Mouse (Mus musculus): Measurements from ENCODE around the gene Alg9. TPM values are rescaled to one million over a fixed set of nuclear protein-coding genes. Genes with fewer than 3 reads are reported as not detected.
A peak's percentile ranks its signal among the peaks of the same experiment; 100 is the strongest.

Alg9 gene
- polyA plus RNA-seq, 1 experiment, result 17.6 TPM

GRCm38 (mm10) chr9:50798368-50798767 lies 23.5 kb downstream of the Alg9 start:
- H3K27me3 ChIP-seq (ENCODE audit: control insufficient read depth, insufficient read depth, low read length), result no peaks in the 10 kb centered on the region
- H3K27ac ChIP-seq (ENCODE audit: insufficient read depth, low read depth, low read length), result no peak overlapping the region
- peaks cover 33% of the 10 kb centered on the region for H3K36me3 ChIP-seq (ENCODE audit: control insufficient read depth, insufficient read depth, low read length)
- no peaks in the 10 kb centered on the region for H3K4me1 ChIP-seq (ENCODE audit: control insufficient read depth, insufficient read depth, insufficient read length, low read length)
- no peak overlapping the region for H3K4me3 ChIP-seq (ENCODE audit: low read depth, low read length)
- WGBS, result 79% methylated on average over 5 of the region's 5 CpGs
- TF ChIP-seq CTCF (IDR thresholded peaks at IDR 0.05; ENCODE audit: extremely low read depth, insufficient read length, insufficient replicate concordance, low read depth, low read length), result no peak

- Histone ChIP-seq H3K4me1 (ENCODE audit: control insufficient read depth, insufficient read depth, insufficient read length, low read length) (no peaks in the 10 kb centered on the region), H3K27ac (ENCODE audit: insufficient read depth, low read depth, low read length) (no peak overlapping the region), H3K36me3 (ENCODE audit: control insufficient read depth, insufficient read depth, low read length) (peaks cover 39% of the 10 kb centered on the region), H3K27me3 (ENCODE audit: control insufficient read depth, insufficient read depth, low read length) (no peaks in the 10 kb centered on the region), H3K4me3 (ENCODE audit: low read depth, low read length) (no peak overlapping the region)
- TF ChIP-seq POLR2A (IDR thresholded peaks at IDR 0.05; ENCODE audit: low read depth, low read length) (no peak), CTCF (IDR thresholded peaks at IDR 0.05; ENCODE audit: extremely low read depth, insufficient read length, insufficient replicate concordance, low read depth, low read length) (peak; percentile 53; the same call in 1 of the 2 replicates)
- WGBS, result 59% methylated on average over 2 of the region's 2 CpGs
These were observed 26.2 kb downstream of the Alg9 start for GRCm38 (mm10) chr9:50800985-50801384.

GRCm38 (mm10) chr9:50803055-50803671 lies 28.3 kb downstream of the Alg9 start:
- Histone ChIP-seq H3K27me3 (ENCODE audit: control insufficient read depth, insufficient read depth, low read length) (no peaks in the 10 kb centered on the region), H3K4me3 (ENCODE audit: low read depth, low read length) (no peak overlapping the region), H3K4me1 (ENCODE audit: control insufficient read depth, insufficient read depth, insufficient read length, low read length) (no peaks in the 10 kb centered on the region), H3K27ac (ENCODE audit: insufficient read depth, low read depth, low read length) (no peak overlapping the region), H3K36me3 (ENCODE audit: control insufficient read depth, insufficient read depth, low read length) (peaks cover 46% of the 10 kb centered on the region)
- TF ChIP-seq POLR2A (IDR thresholded peaks at IDR 0.05; ENCODE audit: low read depth, low read length) (no peak), CTCF (IDR thresholded peaks at IDR 0.05; ENCODE audit: extremely low read depth, insufficient read length, insufficient replicate concordance, low read depth, low read length) (no peak)
- WGBS, result 86% methylated on average over 7 of the region's 7 CpGs

GRCm38 (mm10) chr9:50808471-50808870 lies 33.7 kb downstream of the Alg9 start:
- Histone ChIP-seq H3K27ac (ENCODE audit: insufficient read depth, low read depth, low read length) (no peak overlapping the region), H3K4me3 (ENCODE audit: low read depth, low read length) (no peak overlapping the region), H3K27me3 (ENCODE audit: control insufficient read depth, insufficient read depth, low read length) (no peaks in the 10 kb centered on the region), H3K36me3 (ENCODE audit: control insufficient read depth, insufficient read depth, low read length) (peaks cover 45% of the 10 kb centered on the region), H3K4me1 (ENCODE audit: control insufficient read depth, insufficient read depth, insufficient read length, low read length) (no peaks in the 10 kb centered on the region)
- WGBS, result 90% methylated on average over 6 of the region's 6 CpGs
- TF ChIP-seq POLR2A (IDR thresholded peaks at IDR 0.05; ENCODE audit: low read depth, low read length), result no peak
- no peak for TF ChIP-seq CTCF (IDR thresholded peaks at IDR 0.05; ENCODE audit: extremely low read depth, insufficient read length, insufficient replicate concordance, low read depth, low read length)

- H3K4me1 ChIP-seq (ENCODE audit: control insufficient read depth, insufficient read depth, insufficient read length, low read length), result no peaks in the 10 kb centered on the region
- no peak for TF ChIP-seq CTCF (IDR thresholded peaks at IDR 0.05; ENCODE audit: extremely low read depth, insufficient read length, insufficient replicate concordance, low read depth, low read length)
- TF ChIP-seq POLR2A (IDR thresholded peaks at IDR 0.05; ENCODE audit: low read depth, low read length), result no peak
- no peaks in the 10 kb centered on the region for H3K27me3 ChIP-seq (ENCODE audit: control insufficient read depth, insufficient read depth, low read length)
- peaks cover 45% of the 10 kb centered on the region for H3K36me3 ChIP-seq (ENCODE audit: control insufficient read depth, insufficient read depth, low read length)
- no peak overlapping the region for H3K4me3 ChIP-seq (ENCODE audit: low read depth, low read length)
- H3K27ac ChIP-seq (ENCODE audit: insufficient read depth, low read depth, low read length), result no peak overlapping the region
- 97% methylated on average over 13 of the region's 13 CpGs for WGBS
These were observed 34.3 kb downstream of the Alg9 start for GRCm38 (mm10) chr9:50809146-50809545.

- H3K4me1 ChIP-seq (ENCODE audit: control insufficient read depth, insufficient read depth, insufficient read length, low read length), result no peaks in the 10 kb centered on the region
- no peak overlapping the region for H3K4me3 ChIP-seq (ENCODE audit: low read depth, low read length)
- no peaks in the 10 kb centered on the region for H3K27me3 ChIP-seq (ENCODE audit: control insufficient read depth, insufficient read depth, low read length)
- H3K27ac ChIP-seq (ENCODE audit: insufficient read depth, low read depth, low read length), result no peak overlapping the region
- TF ChIP-seq POLR2A (IDR thresholded peaks at IDR 0.05; ENCODE audit: low read depth, low read length) (no peak), CTCF (IDR thresholded peaks at IDR 0.05; ENCODE audit: extremely low read depth, insufficient read length, insufficient replicate concordance, low read depth, low read length) (no peak)
- H3K36me3 ChIP-seq (ENCODE audit: control insufficient read depth, insufficient read depth, low read length), result peaks cover 37% of the 10 kb centered on the region
- 91% methylated on average over 7 of the region's 7 CpGs for WGBS
These were observed 36.4 kb downstream of the Alg9 start for GRCm38 (mm10) chr9:50811187-50811586.

GRCm38 (mm10) chr9:50811746-50812145 lies 36.9 kb downstream of the Alg9 start:
- TF ChIP-seq CTCF (IDR thresholded peaks at IDR 0.05; ENCODE audit: extremely low read depth, insufficient read length, insufficient replicate concordance, low read depth, low read length), result no peak
- no peak for TF ChIP-seq POLR2A (IDR thresholded peaks at IDR 0.05; ENCODE audit: low read depth, low read length)

More at GRCm38 (mm10) chr9:50811746-50812145, 36.9 kb downstream of the Alg9 start:
- WGBS, result 79% methylated on average over 2 of the region's 2 CpGs
- no peak overlapping the region for H3K27ac ChIP-seq (ENCODE audit: insufficient read depth, low read depth, low read length)
- no peaks in the 10 kb centered on the region for H3K4me1 ChIP-seq (ENCODE audit: control insufficient read depth, insufficient read depth, insufficient read length, low read length)
- no peaks in the 10 kb centered on the region for H3K27me3 ChIP-seq (ENCODE audit: control insufficient read depth, insufficient read depth, low read length)
- peaks cover 38% of the 10 kb centered on the region for H3K36me3 ChIP-seq (ENCODE audit: control insufficient read depth, insufficient read depth, low read length)
- no peak overlapping the region for H3K4me3 ChIP-seq (ENCODE audit: low read depth, low read length)
